8 mouse cellular contexts compared by ENCODE assay signal in the genomic region with DNA sequence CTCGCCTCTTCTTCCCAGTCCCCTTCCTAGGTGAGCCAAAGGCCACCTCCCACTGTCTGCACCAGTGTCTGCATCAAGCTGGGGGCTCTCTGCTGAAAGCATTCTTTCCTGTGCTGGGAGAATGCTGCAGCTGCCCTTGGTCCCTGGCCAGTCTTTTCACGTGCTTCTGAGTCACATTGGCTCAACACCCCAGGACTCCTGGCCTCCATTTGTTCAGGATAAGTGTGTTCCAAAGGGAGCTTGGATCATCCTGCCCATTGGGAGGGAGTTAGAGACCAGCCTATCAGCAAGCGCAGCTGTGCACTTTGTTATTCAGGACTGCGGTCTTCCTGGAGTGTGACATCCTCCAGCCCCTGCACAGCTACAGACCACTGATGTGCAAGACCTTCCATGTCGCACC. TPM values are rescaled to one million over a fixed set of nuclear protein-coding genes. Genes with fewer than 3 reads are reported as not detected.
DNase-seq lines count a peak whose midpoint lies in the region; ATAC-seq and TF ChIP-seq lines count a peak whose summit lies in the region.
"Had no signal": no experiment of that assay in that cellular context is flagged by ENCODE, and none has a peak within 500 bp of the region (broad histone marks: within the 10 kb centered on the region; RNA-seq: fewer than 3 reads in every experiment).

No protein-coding gene starts in this region.

- 46% methylated on average over 5 of the region's 5 CpGs for WGBS in lung, adult 2 months
- 50% methylated on average over 5 of the region's 5 CpGs for WGBS in lung, embryonic 14.5 days
- 57% methylated on average over 5 of the region's 5 CpGs for WGBS in intestine, postnatal 0 days

- peak; percentile 37 to 48 for DNase-seq in lung, adult 18-20 months
- DNase-seq in lung, adult 2 months: no peak
- peak; percentile 70 to 76 for DNase-seq in adrenal gland, postnatal 36 days
- peak; percentile 84 for DNase-seq in gastrocnemius, postnatal 14 days
- peak; percentile 39 for DNase-seq in lung, embryonic 14.5 days
- no peak for DNase-seq in thymus, postnatal 36 days

- H3K4me2 ChIP-seq in lung, embryonic 14.5 days: no peak overlapping the region
- H3K4me2 ChIP-seq in intestine, postnatal 0 days (replicated peaks; ENCODE audit: low read depth): no peak overlapping the region

- H3K4me3 ChIP-seq in lung, adult 2 months (replicated peaks; ENCODE audit: extremely low read depth, low read depth, low read length): no peak overlapping the region
- H3K4me3 ChIP-seq in lung, embryonic 14.5 days (ENCODE audit: low read depth, low read length): no peak overlapping the region
- no peak overlapping the region for H3K4me3 ChIP-seq in intestine, postnatal 0 days (ENCODE audit: low read depth, low read length)

- no peaks in the 10 kb centered on the region for H3K9me3 ChIP-seq in lung, embryonic 14.5 days (ENCODE audit: low read depth, low read length)
- H3K9me3 ChIP-seq in intestine, postnatal 0 days (ENCODE audit: control insufficient read depth): no peaks in the 10 kb centered on the region

- no peak for TF ChIP-seq CTCF in lung, adult 2 months (IDR thresholded peaks at IDR 0.05; ENCODE audit: insufficient read depth, low read length)
- TF ChIP-seq CTCF in lung, embryonic 14.5 days (IDR thresholded peaks at IDR 0.05; ENCODE audit: low read depth): no peak
- no peak for TF ChIP-seq CTCF in intestine, postnatal 0 days (IDR thresholded peaks at IDR 0.05; ENCODE audit: low read depth)

- no peak overlapping the region for H3K9ac ChIP-seq in lung, embryonic 14.5 days
- H3K9ac ChIP-seq in intestine, postnatal 0 days (ENCODE audit: low read depth, low read length): no peak overlapping the region

- peak; percentile 28; the same call in 1 of the 2 replicates for ATAC-seq in lung, embryonic 14.5 days (ENCODE audit: insufficient read depth)
- no peak for ATAC-seq in intestine, postnatal 0 days

- H3K4me1 ChIP-seq in lung, adult 2 months (ENCODE audit: control insufficient read depth, insufficient read depth, low read length): no peaks in the 10 kb centered on the region
- no peaks in the 10 kb centered on the region for H3K4me1 ChIP-seq in lung, embryonic 14.5 days (ENCODE audit: insufficient read depth)
- no peaks in the 10 kb centered on the region for H3K4me1 ChIP-seq in intestine, postnatal 0 days (replicated peaks; ENCODE audit: control insufficient read depth, insufficient read depth, low read length)

- no peak overlapping the region for H3K27ac ChIP-seq in lung, embryonic 14.5 days (ENCODE audit: low read depth)
- no peak overlapping the region for H3K27ac ChIP-seq in intestine, postnatal 0 days (ENCODE audit: low read depth, low read length)
- H3K27ac ChIP-seq: kidney, postnatal 0 days had no signal

- intact Hi-C loops in gastrocnemius, postnatal 14 days (cut with DNase I; ENCODE audit: low total_unique reads): no loop called here

- H3K36me3 ChIP-seq in lung, embryonic 14.5 days (ENCODE audit: insufficient read depth): peaks cover 19% of the 10 kb centered on the region; the same call in 1 of the 2 replicates
- H3K36me3 ChIP-seq in intestine, postnatal 0 days (ENCODE audit: control insufficient read depth, insufficient read depth): peaks cover 10% of the 10 kb centered on the region; the same call in 1 of the 2 replicates

- H3K27me3 ChIP-seq in lung, embryonic 14.5 days (ENCODE audit: insufficient read depth, low read length): 0 out of 2 replicates have a peak, but pooled peaks cover under 1% of the 10 kb centered on the region
- no peaks in the 10 kb centered on the region for H3K27me3 ChIP-seq in intestine, postnatal 0 days (replicated peaks; ENCODE audit: control insufficient read depth, insufficient read depth, low read length)

- TF ChIP-seq POLR2A in lung, adult 2 months (IDR thresholded peaks at IDR 0.05; ENCODE audit: borderline replicate concordance, extremely low read depth, low read depth, low read length): no peak

RNA-seq across cellular contexts. Expression of a gene that starts 21.6 kb away (rescaled TPM):
- 2.3 and 3.5 TPM in 2 replicates for polyA plus RNA-seq in lung, adult 2 months (2012; rRNA removed)
- 1 to 10 TPM; 2.7 to 3.5 TPM for total RNA-seq in adrenal gland, postnatal 36 days (2021)
- total RNA-seq in gastrocnemius, postnatal 14 days (2021): 10 to 100 TPM; 33.7 to 41.8 TPM
- polyA plus RNA-seq in lung, embryonic 14.5 days (2014; fragmentation: Nextera tagmentation; extraction: Ambion mirVana): 18.7 and 21.7 TPM in 2 replicates
- polyA plus RNA-seq in intestine, postnatal 0 days (2015; fragmentation: Nextera tagmentation; extraction: Ambion mirVana): 20.5 and 20.9 TPM in 2 replicates

Comparison
In these comparisons a context has a peak if more than half of its experiments do, and no peak if none do; other contexts are left out.
1. DNase-seq: peak in lung, adult 18-20 months (2 of 2), adrenal gland, postnatal 36 days (2 of 2), gastrocnemius, postnatal 14 days (single experiment) and lung, embryonic 14.5 days (single experiment); none in lung, adult 2 months (single experiment) and thymus, postnatal 36 days (0 of 2).